In genomic region chr5:21498925-21499324, GRCm38 (mm10) we compare ENCODE assay signal across 19 mouse cellular contexts. TPM values are rescaled to one million over a fixed set of nuclear protein-coding genes. Genes with fewer than 3 reads are reported as not detected.
"Had no signal": no experiment of that assay in that cellular context is flagged by ENCODE, and none has a peak within 500 bp of the region (broad histone marks: within the 10 kb centered on the region; RNA-seq: fewer than 3 reads in every experiment).

No protein-coding gene starts in this region.

- H3K4me3 ChIP-seq: liver, embryonic 15.5 days; lung, embryonic 15.5 days; megakaryocyte, embryonic 14.5 days; midbrain, embryonic 12.5 days; neural tube, embryonic 12.5 days had no signal

- H3K36me3 ChIP-seq: liver, embryonic 15.5 days; lung, embryonic 15.5 days; midbrain, embryonic 12.5 days; neural tube, embryonic 12.5 days had no signal

- H3K4me1 ChIP-seq: liver, embryonic 15.5 days; midbrain, embryonic 12.5 days; neural tube, embryonic 12.5 days had no signal

- H3K9ac ChIP-seq: liver, embryonic 15.5 days; liver, postnatal 0 days; lung, embryonic 15.5 days; midbrain, embryonic 12.5 days; neural tube, embryonic 12.5 days had no signal

- H3K27ac ChIP-seq: liver, embryonic 15.5 days; lung, embryonic 15.5 days; macrophage; midbrain, embryonic 12.5 days; neural tube, embryonic 12.5 days had no signal

- H3K4me2 ChIP-seq: liver, embryonic 15.5 days; lung, embryonic 15.5 days; midbrain, embryonic 12.5 days; neural tube, embryonic 12.5 days had no signal

- H3K27me3 ChIP-seq: liver, embryonic 15.5 days; lung, embryonic 15.5 days; midbrain, embryonic 12.5 days; neural tube, embryonic 12.5 days had no signal

- DNase-seq: liver, postnatal 0 days; lung, adult 2 months; lung, postnatal 14 days; lung, postnatal 36 days; midbrain, embryonic 14.5 days; right cerebral cortex, postnatal 14 days; thymus, adult 2 months; thymus, postnatal 25 days; thymus, postnatal 4 days had no signal

- ATAC-seq: liver, postnatal 0 days; lung, postnatal 0 days; midbrain, embryonic 16.5 days had no signal

- H3K9me3 ChIP-seq: liver, embryonic 15.5 days; lung, embryonic 15.5 days; megakaryocyte, embryonic 14.5 days; midbrain, embryonic 12.5 days; neural tube, embryonic 12.5 days had no signal

RNA-seq across cellular contexts. Expression of gene Lrrc17, which starts 44.4 kb away (rescaled TPM):
- total RNA-seq: megakaryocyte progenitor cell, adult 5-6 weeks; neutrophil, adult 5-6 weeks had no signal
- polyA plus RNA-seq: macrophage had no signal
